Mouse (Mus musculus) bone marrow, adult 2 months (tissue): ENCODE results near the gene Uchl3. TPM values are rescaled to one million over a fixed set of nuclear protein-coding genes. Genes with fewer than 3 reads are reported as not detected.
A peak's percentile ranks its signal among the peaks of the same experiment; 100 is the strongest.

Experiments
- H3K27ac ChIP-seq: fragments of 200-500 bp; 2 replicates; pipeline ENCODE4 v1.5.1; 2012; ENCODE audit warnings: low read depth, mild to moderate bottlenecking, control low read depth, inconsistent platforms, low read length; ENCODE audit not compliant: control insufficient read depth, poor library complexity, insufficient read depth
- H3K4me1 ChIP-seq: fragments of 200-500 bp; 2 replicates; pipeline ENCODE4 v1.6.1; 2011; ENCODE audit warnings: low read length; ENCODE audit not compliant: control insufficient read depth, insufficient read depth
- H3K4me3 ChIP-seq: fragments of 200-500 bp; replicated peaks from 2 replicates; pipeline ENCODE3; 2011; ENCODE audit warnings: mild to moderate bottlenecking, low read depth, low read length, control low read depth; ENCODE audit not compliant: control insufficient read depth
- CTCF ChIP-seq: fragments of 200-500 bp; IDR thresholded peaks from 2 replicates; pipeline ENCODE4 v1.5.1; 2011; ENCODE audit warnings: low read length, control low read depth; ENCODE audit not compliant: control insufficient read depth, insufficient read depth
- POLR2A ChIP-seq: fragments of 200-500 bp; IDR thresholded peaks from 2 replicates; pipeline ENCODE4 v1.6.1; 2011; ENCODE audit warnings: low read depth, mild to moderate bottlenecking, control low read depth, low read length, borderline replicate concordance; ENCODE audit not compliant: control insufficient read depth
- WGBS: fragments of 180-500 bp; shearing (Covaris S2); methylation state at CpG from one replicate; pipeline ENCODE4 v1.1.7; 2018; 5-methylcytosine and 5-hydroxymethylcytosine counted together
- polyA plus RNA-seq: library from polyadenylated mRNA; stranded (reverse); fragments of >200 nt; gene quantifications from 2 replicates; pipeline ENCODE4 v1.2.4, GENCODE M21; 2011; ENCODE audit warnings: low replicate concordance; ENCODE audit not compliant: missing spikeins, insufficient read depth, insufficient read length

Uchl3 gene
- polyA plus RNA-seq, 1 experiment, result 24.7 TPM

GRCm38 (mm10) chr14:101688406-101688805 lies 34.6 kb downstream of the Uchl3 start:
- no peak overlapping the region for H3K27ac ChIP-seq
- H3K4me1 ChIP-seq, result no peaks in the 10 kb centered on the region
- 84% methylated on average over 2 of the region's 2 CpGs for WGBS
- H3K4me3 ChIP-seq, result no peak overlapping the region
- TF ChIP-seq CTCF (no peak), POLR2A (no peak)

DNA sequence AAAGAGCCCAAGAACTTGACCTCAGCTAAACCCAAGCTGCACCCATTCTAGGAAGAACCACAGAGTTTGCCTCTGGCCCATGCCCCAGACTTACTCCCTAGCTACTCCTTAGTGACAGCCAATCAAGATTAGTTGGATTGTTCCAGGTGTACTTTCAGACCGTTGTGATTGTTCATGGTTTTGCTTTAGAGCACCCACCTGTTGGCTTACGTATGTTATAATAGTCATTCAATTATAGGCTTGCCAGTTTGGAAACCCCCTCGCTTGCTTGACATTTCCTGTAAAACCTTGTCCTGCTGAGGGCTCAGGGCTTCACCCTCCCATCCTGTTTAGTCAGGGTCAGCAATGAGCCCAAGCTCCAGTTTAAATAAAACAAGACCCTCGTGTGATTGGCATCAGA lies 50.7 kb downstream of the Uchl3 start:
- H3K4me3 ChIP-seq, result no peak overlapping the region
- no peak overlapping the region for H3K27ac ChIP-seq
- no peaks in the 10 kb centered on the region for H3K4me1 ChIP-seq
- TF ChIP-seq CTCF (no peak), POLR2A (no peak)
- 68% methylated on average over 4 of the region's 4 CpGs for WGBS

- no peak for TF ChIP-seq POLR2A
- TF ChIP-seq CTCF, result no peak
- Histone ChIP-seq H3K27ac (no peak overlapping the region), H3K4me1 (no peaks in the 10 kb centered on the region), H3K4me3 (no peak overlapping the region)
- WGBS, result 64% methylated on average over 5 of the region's 5 CpGs
These were observed 53.3 kb downstream of the Uchl3 start for GRCm38 (mm10) chr14:101707088-101707487.

DNA sequence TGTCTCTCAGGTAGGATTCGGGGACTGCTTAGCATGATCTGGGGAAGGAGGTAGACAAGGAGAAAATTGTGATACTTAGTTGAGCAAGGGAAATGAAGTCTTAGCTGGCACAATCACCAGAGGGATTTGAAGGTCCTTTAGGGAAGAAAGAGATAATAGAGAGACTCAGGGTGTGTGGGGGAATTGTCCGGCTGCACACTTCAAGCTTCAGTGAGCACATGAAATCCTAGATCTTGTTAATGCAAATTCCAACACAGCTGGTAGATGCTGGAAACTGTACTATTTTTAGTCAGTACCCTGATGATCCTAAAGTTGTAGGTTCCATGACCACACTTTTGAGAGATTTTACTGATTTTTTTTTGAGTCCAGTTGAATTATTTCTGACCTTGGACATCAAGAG lies 60.6 kb downstream of the Uchl3 start:
- Histone ChIP-seq H3K27ac (no peak overlapping the region), H3K4me1 (no peaks in the 10 kb centered on the region), H3K4me3 (no peak overlapping the region)
- 79% methylated on average over 2 of the region's 2 CpGs for WGBS
- TF ChIP-seq POLR2A, result no peak
- no peak for TF ChIP-seq CTCF

DNA sequence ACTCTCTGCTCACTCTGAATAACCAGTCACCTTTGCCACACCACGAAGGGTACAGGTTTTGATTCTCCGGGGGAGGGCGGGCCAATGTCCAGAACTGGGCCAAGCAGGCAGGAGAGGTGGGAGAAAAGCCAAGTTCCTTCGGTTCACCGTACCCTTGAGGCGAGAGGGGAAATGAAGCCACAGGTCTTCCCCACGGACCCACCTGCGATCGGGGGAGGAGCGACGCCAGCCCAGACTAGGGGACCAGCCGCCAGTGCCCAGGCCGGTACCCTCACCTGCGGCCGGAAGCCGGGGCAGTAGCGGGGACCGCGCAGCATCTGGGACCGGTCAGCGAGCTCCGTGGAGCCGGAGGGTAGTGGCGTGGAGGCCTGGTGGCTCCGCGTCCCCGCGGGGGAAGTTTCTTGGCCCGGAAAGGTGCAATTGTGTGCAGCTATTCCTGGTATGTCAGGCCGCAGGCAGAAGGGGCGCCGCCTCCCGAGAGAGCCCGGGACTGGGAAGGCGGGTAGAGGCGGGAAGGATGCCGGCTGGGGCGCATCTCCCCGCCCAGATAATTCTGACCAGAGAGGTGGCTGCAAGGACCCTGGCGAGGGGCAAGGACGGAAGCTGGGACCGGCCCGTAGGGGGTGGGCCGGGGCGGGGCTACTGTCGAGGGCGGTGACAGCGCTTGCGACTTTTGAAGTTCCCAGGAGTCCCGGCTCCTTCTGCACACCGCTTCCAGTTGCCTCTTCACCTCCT lies 75.6 kb downstream of the Uchl3 start, which contains the start of the genes Gm9922 and Lmo7:
Gene Gm9922, minus strand, starts transcription at position 578 of the 735 bp plus-strand sequence.
Gene Lmo7, plus strand, starts transcription at position 721 of the 735 bp plus-strand sequence.
- H3K4me3 ChIP-seq, result peak within 1 kb of the TSS; percentile 48
- no peak within 1 kb of the TSS for H3K27ac ChIP-seq
- TF ChIP-seq CTCF, result no peak
- TF ChIP-seq POLR2A, result no peak
- WGBS, result under 1% methylated on average over 51 of the region's 51 CpGs
- no peaks in the 10 kb centered on the region for H3K4me1 ChIP-seq

- Histone ChIP-seq H3K27ac (no peak overlapping the region), H3K4me1 (no peaks in the 10 kb centered on the region), H3K4me3 (peak overlapping the region; percentile 48)
- TF ChIP-seq CTCF (no peak), POLR2A (no peak)
- 5% methylated on average over 28 of the region's 28 CpGs for whole genome bisulfite sequencing
These were observed 76.4 kb downstream of the Uchl3 start for GRCm38 (mm10) chr14:101729972-101730692.

DNA sequence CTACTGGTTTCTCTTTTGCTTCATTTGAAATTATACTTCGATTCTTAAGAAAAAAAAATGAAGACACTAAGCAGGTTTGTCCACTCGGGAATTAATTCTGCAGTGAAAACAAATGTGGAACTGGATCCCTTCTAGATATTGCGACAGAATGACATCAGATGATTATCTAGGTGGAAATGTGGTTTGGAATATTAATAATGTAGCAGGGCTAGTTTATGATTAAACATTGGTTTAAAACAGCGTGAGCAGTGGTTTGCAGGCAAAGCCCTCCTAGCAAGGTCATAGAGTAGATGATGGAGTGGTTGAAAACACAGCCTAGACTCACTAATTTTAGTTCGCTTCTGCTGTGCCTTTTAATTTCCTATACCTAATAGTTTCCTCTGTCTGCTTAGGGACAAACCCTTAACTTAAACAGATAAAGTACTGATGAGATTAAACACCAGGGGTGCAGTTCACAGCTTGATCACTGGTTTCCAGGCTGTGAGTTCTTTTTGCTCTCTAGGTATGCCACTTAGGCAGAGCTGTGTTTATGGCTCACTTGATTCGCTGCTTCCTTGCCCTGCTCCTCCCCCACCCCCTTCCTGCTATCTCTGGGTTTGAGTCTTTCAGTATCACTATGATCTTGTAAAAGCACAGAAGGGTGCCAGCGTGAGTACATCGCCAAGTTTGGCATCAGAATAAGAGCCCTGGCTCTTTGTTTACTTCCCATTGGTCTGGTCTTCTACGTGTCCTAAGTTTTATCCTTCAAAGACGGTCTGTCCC lies 80.0 kb downstream of the Uchl3 start:
- Histone ChIP-seq H3K27ac (no peak overlapping the region), H3K4me1 (no peaks in the 10 kb centered on the region), H3K4me3 (no peak overlapping the region)
- WGBS, result 44% methylated on average over 10 of the region's 10 CpGs
- TF ChIP-seq CTCF (no peak), POLR2A (no peak)

- no peak for TF ChIP-seq POLR2A
- no peak for TF ChIP-seq CTCF
- Histone ChIP-seq H3K4me1 (no peaks in the 10 kb centered on the region), H3K27ac (no peak overlapping the region), H3K4me3 (no peak overlapping the region)
- WGBS, result 74% methylated on average over 4 of the region's 4 CpGs
These were observed 83.7 kb downstream of the Uchl3 start for GRCm38 (mm10) chr14:101737501-101737900.

Other genes with a start within 250 kb of the Uchl3 start
- 3.0 and 3.4 TPM in 2 replicates for gene Tbc1d4, start 44.8 kb upstream of the Uchl3 start, polyA plus RNA-seq
- gene Commd6, start 13.3 kb upstream of the Uchl3 start, polyA plus RNA-seq, result 18.5 and 34.5 TPM in 2 replicates
- not detected in 2 replicates for gene Gm9922, start 75.8 kb downstream of the Uchl3 start, polyA plus RNA-seq
- 2.7 and 5.1 TPM in 2 replicates for gene Lmo7, start 76.0 kb downstream of the Uchl3 start, polyA plus RNA-seq